Mouse (Mus musculus) urinary bladder, postnatal 4 days (tissue): ENCODE results near the gene Zdhhc9.
A peak's percentile ranks its signal among the peaks of the same experiment; 100 is the strongest.
"Not testable (repeated sequence)": the region's sequence is repeated elsewhere in the genome, so short reads cannot be mapped to it uniquely, and the experiment has no call there.

Experiments
- DNase-seq, 2 experiments: peaks; one replicate each; pipeline ENCODE4 v3.0.0; 2021 to 2022; ENCODE audit warnings: low spot score in 2 of 2

Gene Zdhhc9

DNA sequence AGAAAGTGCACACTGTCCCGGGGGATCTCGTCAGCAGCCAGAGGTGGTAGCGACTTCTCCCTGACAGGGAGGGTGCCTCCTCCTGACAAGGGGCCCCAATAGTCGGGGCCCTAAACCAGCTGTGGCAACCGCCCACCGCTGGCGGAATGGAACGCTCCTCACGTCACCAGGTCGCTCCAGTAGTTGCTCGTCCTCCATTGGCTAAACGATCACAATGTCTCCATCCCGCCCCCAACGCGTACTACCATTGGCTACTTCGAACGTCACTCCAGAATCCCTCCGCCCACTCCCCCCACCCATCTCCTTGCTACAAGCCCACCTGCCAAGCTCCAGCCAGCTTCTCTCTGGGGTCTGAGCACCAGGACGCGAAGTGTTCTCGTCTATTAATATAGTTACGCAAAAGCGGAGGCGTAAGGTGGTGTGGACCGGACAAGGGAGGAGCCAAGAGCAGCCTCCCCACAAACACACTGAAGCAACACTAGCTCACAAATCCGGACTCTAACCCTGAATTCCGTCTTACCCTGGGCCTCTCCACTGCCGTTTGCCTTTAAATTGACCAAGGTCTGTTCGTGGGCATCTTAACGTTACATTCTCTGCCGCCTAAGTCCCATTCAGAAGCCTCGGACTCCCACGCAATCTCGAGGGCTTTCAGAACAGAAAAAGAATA lies at the start of gene Zdhhc9:
Zdhhc9 (minus strand) TSS at position 360 of the 667 bp plus-strand sequence.
- peak; percentile 78 to 86 for DNase-seq

DNA sequence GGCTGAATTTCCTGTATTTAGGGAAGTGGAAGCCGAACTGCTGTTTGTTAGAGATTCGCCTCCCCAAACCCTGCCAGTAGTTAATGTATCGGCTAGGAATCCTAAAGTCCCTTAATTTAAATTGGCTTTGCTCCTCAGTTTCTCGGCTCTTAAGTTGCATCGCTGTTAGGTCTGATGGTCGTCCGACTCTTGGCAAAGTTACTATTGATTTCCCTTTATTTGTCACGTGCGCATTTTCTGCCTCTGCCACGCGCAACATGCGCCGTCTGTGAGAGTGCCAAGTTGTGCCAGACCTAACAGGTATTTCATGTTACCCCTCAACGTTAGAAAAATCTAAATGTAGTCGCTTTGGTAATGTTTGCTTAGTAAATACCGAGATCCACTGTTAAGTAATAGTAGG lies 48.3 kb upstream of the Zdhhc9 start:
- DNase-seq: no peak

DNA sequence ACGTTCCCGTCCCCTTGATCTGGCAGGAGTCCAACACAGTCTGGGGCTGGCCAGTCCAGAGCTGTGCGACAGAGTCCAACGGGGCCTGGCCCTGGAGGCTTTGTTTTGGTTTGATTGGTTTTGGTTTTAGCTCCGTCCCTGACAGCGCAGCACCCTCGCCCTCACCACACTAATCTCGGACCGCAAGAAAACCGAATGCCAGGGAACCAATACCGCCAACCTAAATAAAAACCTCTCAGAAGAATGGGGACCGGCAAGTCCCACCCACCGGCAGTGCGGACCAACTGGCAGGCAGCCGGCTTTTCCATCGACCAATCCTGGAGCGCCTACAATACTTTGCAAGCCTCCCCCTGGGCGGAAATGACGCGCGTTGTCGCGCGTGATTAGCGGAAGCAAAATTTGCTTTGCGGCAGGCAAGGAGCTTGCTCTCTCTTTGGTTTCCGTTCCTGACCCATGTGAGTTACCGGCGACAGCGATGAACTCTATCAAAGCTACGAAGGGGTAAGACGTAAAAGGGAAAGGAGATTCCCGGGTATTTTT lies 47.9 kb upstream of the Zdhhc9 start, which contains the start of gene Utp14a:
Utp14a (plus strand) TSS at position 395 of the 540 bp plus-strand sequence.
- DNase-seq: peak; percentile 87 to 95

DNA sequence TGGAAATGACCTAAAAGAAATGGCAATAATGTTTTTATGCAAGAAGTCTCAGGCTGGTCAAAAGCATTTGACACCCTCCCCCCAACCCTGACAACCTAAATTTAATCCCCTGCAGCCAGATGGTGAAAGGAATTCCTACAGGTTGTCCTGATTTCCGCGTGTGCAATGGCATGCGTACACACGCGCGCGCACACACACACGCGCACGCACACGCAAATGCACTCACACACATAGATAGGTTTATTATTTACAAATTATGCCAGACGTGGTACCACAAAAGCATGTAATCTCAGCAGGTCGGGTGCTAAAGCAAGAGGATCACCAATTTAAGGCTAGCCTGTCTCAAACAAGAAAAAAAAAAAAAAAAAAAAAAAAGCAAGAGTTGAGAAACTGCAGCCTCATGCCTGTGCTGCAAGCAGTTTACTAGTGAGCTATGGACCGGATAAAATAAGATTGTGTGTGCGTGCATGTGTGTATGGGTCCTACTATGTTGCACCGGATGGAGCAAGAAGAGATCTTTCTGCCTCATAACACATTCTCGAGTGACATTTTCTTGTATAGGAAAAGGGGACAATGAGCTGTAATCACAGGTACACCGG lies 47.3 kb upstream of the Zdhhc9 start:
- DNase-seq: no peak

GRCm38 (mm10) chrX:48234417-48234816 lies 25.7 kb upstream of the Zdhhc9 start:
- no peak for DNase-seq

- DNase-seq: no peak
Observed at GRCm38 (mm10) chrX:48226225-48226624, 17.5 kb upstream of the Zdhhc9 start.

DNA sequence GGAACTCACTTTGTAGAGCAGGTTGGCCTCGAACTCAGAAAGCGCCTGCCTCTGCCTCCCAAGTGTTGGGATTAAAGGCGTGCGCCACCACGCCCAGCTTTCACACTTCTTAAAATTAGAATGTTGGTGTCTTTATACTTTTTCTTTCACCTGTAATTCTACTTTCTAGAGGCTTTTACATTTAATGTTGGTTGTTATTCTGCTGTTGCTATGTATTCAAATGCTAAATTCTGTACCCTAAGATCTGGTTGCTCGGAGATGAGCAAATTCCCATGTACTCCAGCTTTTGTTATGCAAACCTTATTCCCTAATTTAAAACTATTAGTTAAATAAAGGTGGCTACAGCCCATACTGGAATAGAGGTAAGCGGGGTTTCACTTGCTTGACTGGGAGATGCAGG lies 14.0 kb upstream of the Zdhhc9 start:
- no peak for DNase-seq

GRCm38 (mm10) chrX:48219468-48219867 lies 10.8 kb upstream of the Zdhhc9 start:
- DNase-seq: no peak

GRCm38 (mm10) chrX:48209746-48210145 lies 1.1 kb upstream of the Zdhhc9 start:
- not testable (repeated sequence) for DNase-seq

DNA sequence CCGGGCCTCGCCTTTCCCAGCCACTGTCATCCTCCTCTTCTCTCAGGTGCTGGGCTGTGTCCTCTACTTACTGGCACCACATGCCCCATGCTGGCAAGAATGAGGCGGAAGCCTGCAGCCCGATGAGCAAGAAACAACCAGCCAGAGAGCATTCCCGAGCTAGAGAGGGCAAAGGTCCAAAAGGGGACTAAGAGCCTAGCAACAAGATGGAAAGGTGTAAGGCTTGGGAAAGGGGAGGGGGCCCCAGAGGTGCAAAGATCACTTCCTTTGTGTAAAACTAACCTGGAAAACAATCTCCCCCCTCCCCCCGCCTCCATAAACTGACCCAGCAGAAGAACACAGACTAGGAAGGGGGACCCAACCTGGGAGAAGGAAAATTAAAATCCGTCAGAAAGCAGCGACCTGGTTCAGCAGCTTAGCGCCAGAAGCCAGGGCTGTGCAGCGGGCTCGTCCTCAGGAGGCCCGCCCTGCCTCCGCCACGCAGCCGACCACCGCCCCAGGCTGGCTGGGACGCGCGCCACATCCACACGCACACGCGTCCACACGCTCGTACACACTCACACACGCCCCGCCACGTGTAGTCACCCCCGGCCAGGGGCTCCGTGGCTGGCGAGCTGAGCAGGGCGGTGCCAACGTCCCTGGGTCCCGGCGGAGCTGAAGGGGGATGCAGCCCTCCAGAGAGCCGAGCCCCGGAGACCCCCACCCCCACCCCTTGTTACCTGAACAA lies 754 bp downstream of the Zdhhc9 start:
- peak in 1 of 2 experiments; percentile 24 for DNase-seq

- DNase-seq: no peak
Observed at GRCm38 (mm10) chrX:48204469-48204868, 4.2 kb downstream of the Zdhhc9 start.

GRCm38 (mm10) chrX:48203763-48204162 lies 4.9 kb downstream of the Zdhhc9 start:
- no peak for DNase-seq

GRCm38 (mm10) chrX:48202995-48203394 lies 5.7 kb downstream of the Zdhhc9 start:
- no peak for DNase-seq

DNA sequence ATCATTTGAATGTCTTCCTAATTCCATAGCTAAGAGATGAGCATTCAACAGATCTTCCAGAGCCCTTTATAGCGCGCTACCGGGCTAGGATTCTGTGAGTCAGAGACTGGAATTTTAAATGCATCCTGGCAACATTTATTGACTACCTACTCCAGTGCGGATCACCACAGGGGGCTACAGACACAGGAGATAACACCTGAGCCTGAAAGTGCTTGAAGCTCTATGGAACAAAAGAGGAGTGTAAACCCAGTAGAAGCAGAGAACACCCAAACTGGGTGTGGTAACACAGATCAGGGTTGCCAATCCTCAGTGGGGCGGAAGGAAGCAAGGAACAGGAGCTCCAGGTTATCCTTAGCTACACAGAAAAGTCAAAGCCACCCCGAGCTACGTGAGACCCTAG lies 6.2 kb downstream of the Zdhhc9 start:
- no peak for DNase-seq

GRCm38 (mm10) chrX:48201973-48202372 lies 6.7 kb downstream of the Zdhhc9 start:
- DNase-seq: no peak

- no peak for DNase-seq
Observed at GRCm38 (mm10) chrX:48200699-48201098, 8.0 kb downstream of the Zdhhc9 start.

GRCm38 (mm10) chrX:48199026-48199425 lies 9.7 kb downstream of the Zdhhc9 start:
- DNase-seq: no peak

DNA sequence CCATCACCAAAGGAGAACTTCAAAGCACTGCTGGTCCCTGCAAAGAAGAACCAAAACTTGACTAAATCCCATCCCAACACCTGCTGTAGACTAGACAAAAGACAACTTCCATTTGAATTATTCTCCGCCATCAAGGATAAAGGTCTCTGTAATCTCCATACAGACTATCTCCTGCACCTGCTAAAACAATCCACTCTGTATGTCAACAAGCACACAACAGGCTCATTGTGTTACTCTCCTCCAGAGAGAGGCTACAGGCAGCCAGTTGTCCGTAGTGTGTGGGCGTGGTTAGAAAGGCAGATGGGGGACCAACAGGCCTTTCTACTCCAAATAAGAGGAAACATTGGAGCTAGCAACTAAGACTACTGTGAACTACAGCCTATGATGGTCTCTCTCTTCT lies 10.8 kb downstream of the Zdhhc9 start:
- DNase-seq: no peak

DNA sequence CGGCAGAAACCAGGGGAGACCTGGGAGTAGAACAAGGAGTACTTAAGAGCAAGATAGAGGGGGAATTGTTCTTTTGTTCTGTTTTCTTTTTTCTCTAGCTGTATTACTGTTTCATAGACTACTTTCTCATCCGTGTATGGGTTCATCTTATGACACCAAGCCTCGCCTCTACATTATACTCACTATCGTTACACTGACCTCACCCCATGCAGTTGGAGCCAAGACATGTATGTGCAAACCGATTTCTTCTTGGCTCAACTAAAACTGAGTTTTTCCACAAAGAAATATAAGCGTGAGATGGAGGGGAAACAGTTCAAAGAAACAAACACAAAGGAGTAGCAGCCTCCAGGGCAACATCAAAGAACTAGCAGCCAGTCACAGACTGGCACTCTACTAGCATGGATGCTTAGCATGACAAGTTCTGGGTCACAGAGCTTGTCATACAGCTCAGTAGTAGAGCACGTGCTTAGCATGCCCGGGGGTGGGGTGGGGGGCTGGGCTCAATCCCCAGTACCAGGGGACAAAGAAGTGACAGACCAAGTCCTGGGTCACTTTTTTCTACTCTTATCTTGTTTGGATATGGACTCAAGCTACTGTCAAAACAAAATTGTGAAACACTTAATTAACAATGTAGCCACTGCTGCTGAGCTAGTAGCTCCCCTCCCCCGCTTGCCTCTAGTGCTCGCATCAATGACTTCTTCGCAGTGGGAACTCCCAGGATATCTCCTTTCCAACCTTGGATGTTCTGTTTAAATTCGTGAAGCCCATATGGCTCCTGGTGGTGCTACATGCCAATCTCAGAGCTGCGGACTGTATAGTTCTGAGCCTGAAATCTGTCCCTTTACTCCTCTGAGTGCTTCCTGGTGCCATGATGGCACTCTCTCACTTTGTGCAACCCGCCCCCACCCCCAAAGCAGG lies 15.2 kb downstream of the Zdhhc9 start:
- DNase-seq: no peak

DNA sequence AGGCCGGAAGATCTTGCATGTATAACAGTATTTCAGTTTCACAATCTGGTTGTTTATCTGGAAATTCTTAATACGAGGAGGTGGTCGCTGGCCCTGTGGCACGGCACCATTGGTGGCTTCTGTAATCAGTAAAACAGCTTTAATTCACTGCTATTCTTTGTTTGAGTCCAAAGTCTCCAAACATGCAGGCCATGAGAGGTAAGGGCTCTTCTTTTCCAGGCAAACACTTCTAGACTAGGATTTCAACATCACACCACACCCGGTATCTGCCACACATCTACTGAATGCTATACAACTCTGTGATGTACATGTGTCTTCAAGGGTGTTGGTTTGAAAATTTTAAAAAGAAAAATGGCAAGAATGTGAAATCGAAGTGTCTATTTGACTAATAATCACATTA lies 17.4 kb downstream of the Zdhhc9 start:
- no peak for DNase-seq

- DNase-seq: no peak
Observed at GRCm38 (mm10) chrX:48184703-48185102, 24.0 kb downstream of the Zdhhc9 start.

GRCm38 (mm10) chrX:48181844-48182243 lies 26.8 kb downstream of the Zdhhc9 start:
- DNase-seq: no peak
